Mouse (Mus musculus) heart, embryonic 12.5 days (tissue): ENCODE measurements at regions not wholly inside any gene's neighbourhood (a gene's known extent, or its start where the extent isn't known, plus 50 kb on each side); places are given as distances from the start of the nearest gene placed in this dataset.

Experiments used
- ATAC-seq: fragments of 200-750 bp; cut with Nextera tagmentation; 2 replicates; pipeline ENCODE4 v1.8.0; 2017; ENCODE audit warnings: moderate TSS enrichment, moderate library complexity; ENCODE audit not compliant: insufficient number of reproducible peaks, low FRiP score
- H3K27ac ChIP-seq: fragments of 300-500 bp; sonication (generic); 2 replicates; pipeline ENCODE4 v1.5.1; 2016; ENCODE audit warnings: mild to moderate bottlenecking, moderate library complexity; ENCODE audit not compliant: poor library complexity, severe bottlenecking
- H3K27me3 ChIP-seq: fragments of 300-500 bp; sonication (generic); replicated peaks from 2 replicates; pipeline ENCODE4 v1.6.1; 2016; ENCODE audit warnings: mild to moderate bottlenecking, moderate library complexity
- H3K36me3 ChIP-seq: fragments of 300-500 bp; sonication (generic); 2 replicates; pipeline ENCODE4 v1.6.1; 2016; ENCODE audit warnings: mild to moderate bottlenecking, moderate library complexity
- H3K4me1 ChIP-seq: fragments of 300-500 bp; sonication (generic); replicated peaks from 2 replicates; pipeline ENCODE4 v1.6.1; 2016; ENCODE audit warnings: mild to moderate bottlenecking
- H3K4me2 ChIP-seq: fragments of 300-500 bp; sonication (generic); 2 replicates; pipeline ENCODE4 v1.6.1; 2016; ENCODE audit warnings: mild to moderate bottlenecking, moderate library complexity
- H3K4me3 ChIP-seq: fragments of 300-500 bp; sonication (generic); 2 replicates; pipeline ENCODE4 v1.5.1; 2016; ENCODE audit warnings: mild to moderate bottlenecking
- H3K9ac ChIP-seq: fragments of 300-500 bp; sonication (generic); 2 replicates; pipeline ENCODE4 v1.6.1; 2016; ENCODE audit warnings: mild to moderate bottlenecking, moderate library complexity
- H3K9me3 ChIP-seq: fragments of 300-500 bp; sonication (generic); replicated peaks from 2 replicates; pipeline ENCODE4 v1.6.1; 2016; ENCODE audit warnings: mild to moderate bottlenecking, moderate library complexity
- WGBS: fragments of 180-500 bp; shearing (Covaris S2); methylation state at CpG from one replicate; pipeline ENCODE4 v1.1.7; 2016; 5-methylcytosine and 5-hydroxymethylcytosine counted together

DNA sequence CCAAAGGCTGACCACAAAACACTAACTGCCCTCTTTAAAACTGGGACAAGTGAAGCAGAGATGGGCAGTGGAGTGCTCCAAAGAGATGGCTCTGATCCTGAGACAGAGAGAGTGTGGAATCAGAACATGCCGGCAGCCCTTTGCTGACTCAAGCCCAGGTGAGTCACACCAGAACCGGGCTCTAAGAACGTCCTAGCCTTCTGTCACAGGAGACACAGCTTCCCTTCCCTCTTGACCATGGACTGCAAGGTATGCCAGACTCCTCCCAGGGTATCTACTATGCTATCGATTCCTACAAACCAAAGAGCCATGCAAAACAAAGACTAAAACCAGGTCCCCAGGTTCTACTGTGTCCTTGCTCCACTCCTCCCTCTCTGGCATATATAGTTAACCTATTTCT is 98.0 kb downstream of the Dhx15 start:
- Histone ChIP-seq H3K36me3 (no peaks in the 10 kb centered on the region), H3K27ac (no peak overlapping the region), H3K9ac (no peak overlapping the region), H3K27me3 (no peaks in the 10 kb centered on the region), H3K4me2 (no peak overlapping the region), H3K4me3 (no peak overlapping the region), H3K4me1 (no peaks in the 10 kb centered on the region), H3K9me3 (no peaks in the 10 kb centered on the region; the same call in 1 of the 2 replicates)
- WGBS, result 81% methylated on average over 4 of the region's 4 CpGs
- ATAC-seq, result no peak

DNA sequence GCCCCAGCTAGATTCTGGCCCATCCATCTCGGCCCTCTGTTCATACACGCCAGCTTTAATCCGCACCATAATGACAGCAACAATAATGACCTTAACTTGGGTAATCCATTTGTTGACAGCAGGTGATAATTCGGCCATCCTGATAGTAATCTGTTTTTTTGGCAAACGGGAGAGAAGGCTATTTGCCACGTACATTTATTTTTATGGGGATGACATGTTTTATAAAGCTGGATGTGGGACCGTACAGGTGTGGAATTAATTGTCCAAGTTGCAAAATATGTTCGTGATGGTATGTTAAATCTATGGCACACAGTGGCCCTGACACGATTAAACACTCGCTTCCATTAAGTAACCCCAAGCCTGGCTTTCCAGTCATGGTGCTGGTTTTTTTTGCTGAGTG is 102.2 kb downstream of the Dhx15 start:
- Histone ChIP-seq H3K4me1 (peaks cover 7% of the 10 kb centered on the region; the same call in 1 of the 2 replicates), H3K36me3 (no peaks in the 10 kb centered on the region), H3K4me3 (no peak overlapping the region), H3K9me3 (no peaks in the 10 kb centered on the region), H3K27ac (no peak overlapping the region), H3K9ac (no peak overlapping the region), H3K27me3 (no peaks in the 10 kb centered on the region), H3K4me2 (no peak overlapping the region)
- 82% methylated on average over 10 of the region's 10 CpGs for WGBS
- ATAC-seq, result no peak

DNA sequence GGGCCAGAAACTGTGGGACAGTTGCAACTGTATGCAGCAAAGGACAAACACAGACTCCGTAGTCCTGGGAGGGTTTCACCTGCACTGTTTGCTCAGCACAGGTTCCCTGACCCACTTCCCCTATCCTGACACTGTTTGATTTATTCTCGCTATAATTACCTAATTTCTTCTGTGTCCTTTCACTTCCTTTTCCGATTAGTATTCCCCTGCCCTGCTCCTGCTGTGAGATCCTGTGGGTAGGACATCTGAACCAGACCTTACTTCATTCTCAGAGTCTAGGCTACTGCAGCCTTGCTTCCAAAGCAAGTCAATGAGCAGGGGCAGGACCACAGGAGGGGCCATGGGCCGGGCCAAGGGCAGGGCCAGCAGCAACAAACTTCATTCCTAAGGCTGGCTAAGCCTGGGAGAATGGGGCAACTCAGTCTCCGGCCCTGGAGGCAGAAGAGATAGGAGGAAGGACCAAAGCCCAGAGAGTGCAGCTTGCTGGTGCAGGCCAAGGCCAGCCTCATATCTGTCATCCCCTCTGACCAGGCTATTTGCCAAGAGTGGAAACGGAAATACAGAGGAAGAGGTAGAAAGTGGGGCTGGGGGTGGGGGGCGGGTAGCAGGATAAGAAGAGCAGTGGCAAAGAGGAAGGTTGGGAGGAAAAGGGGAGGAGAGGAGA is 103.4 kb downstream of the Dhx15 start:
- peaks cover 7% of the 10 kb centered on the region; the same call in 1 of the 2 replicates for H3K4me1 ChIP-seq
- no peaks in the 10 kb centered on the region for H3K27me3 ChIP-seq
- H3K4me2 ChIP-seq, result no peak overlapping the region
- no peaks in the 10 kb centered on the region for H3K9me3 ChIP-seq
- H3K27ac ChIP-seq, result peak overlapping the region; percentile 14; the same call in 1 of the 2 replicates
- H3K36me3 ChIP-seq, result no peaks in the 10 kb centered on the region
- 30% methylated on average over 7 of the region's 7 CpGs for WGBS
- ATAC-seq, result peak; percentile 68
- H3K4me3 ChIP-seq, result no peak overlapping the region
- no peak overlapping the region for H3K9ac ChIP-seq

DNA sequence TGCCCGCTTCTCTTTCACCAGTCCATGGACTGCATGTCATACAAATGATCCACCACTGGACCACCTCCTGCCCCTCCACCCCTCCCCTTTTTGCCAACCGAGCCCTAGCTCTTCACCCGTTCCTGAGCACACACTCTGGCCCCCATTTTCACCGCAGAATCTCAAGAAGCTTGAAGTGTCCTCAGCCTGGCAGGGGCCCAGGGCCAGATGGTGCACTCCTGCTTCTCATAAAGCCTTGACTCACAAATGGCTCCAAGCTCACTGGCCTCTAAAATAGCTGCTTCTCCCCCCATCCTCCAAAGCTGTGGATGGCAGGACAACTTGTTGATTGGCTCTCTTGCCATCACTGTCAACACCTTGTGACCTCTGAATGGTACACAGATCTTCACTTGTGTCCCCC is 110.0 kb downstream of the Dhx15 start:
- Histone ChIP-seq H3K9me3 (no peaks in the 10 kb centered on the region), H3K4me1 (peaks cover 5% of the 10 kb centered on the region; the same call in 1 of the 2 replicates), H3K36me3 (no peaks in the 10 kb centered on the region), H3K27ac (no peak overlapping the region), H3K4me3 (no peak overlapping the region), H3K4me2 (no peak overlapping the region), H3K9ac (no peak overlapping the region), H3K27me3 (0 out of 2 replicates have a peak, but pooled peaks cover 6% of the 10 kb centered on the region)
- 41% methylated on average over 4 of the region's 4 CpGs for WGBS
- ATAC-seq, result no peak

DNA sequence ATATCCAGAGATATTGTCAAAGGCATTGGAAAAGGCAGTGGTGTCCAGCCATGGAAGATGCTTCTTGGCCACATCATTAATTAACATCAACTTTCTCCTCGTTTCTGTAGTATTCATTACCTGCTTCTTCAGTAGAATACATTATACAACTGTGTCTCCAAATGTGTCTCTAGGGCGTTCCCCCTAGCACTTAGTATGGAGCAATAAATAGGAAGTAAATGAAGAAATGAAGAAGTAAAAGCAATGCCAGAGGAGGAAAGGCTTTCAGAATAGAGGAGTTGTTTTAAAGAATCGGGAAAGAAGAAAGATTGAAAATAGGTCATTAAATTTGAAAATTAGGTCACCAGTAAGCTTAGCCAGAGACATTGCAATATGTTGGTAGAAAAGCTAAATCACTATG is 112.6 kb downstream of the Dhx15 start:
- Histone ChIP-seq H3K9ac (no peak overlapping the region), H3K4me1 (peaks cover 5% of the 10 kb centered on the region; the same call in 1 of the 2 replicates), H3K4me3 (no peak overlapping the region), H3K27me3 (0 out of 2 replicates have a peak, but pooled peaks cover 6% of the 10 kb centered on the region), H3K9me3 (peaks cover 3% of the 10 kb centered on the region), H3K4me2 (no peak overlapping the region), H3K36me3 (no peaks in the 10 kb centered on the region), H3K27ac (no peak overlapping the region)
- no peak for ATAC-seq
- 78% methylated on average over 3 of the region's 3 CpGs for WGBS

DNA sequence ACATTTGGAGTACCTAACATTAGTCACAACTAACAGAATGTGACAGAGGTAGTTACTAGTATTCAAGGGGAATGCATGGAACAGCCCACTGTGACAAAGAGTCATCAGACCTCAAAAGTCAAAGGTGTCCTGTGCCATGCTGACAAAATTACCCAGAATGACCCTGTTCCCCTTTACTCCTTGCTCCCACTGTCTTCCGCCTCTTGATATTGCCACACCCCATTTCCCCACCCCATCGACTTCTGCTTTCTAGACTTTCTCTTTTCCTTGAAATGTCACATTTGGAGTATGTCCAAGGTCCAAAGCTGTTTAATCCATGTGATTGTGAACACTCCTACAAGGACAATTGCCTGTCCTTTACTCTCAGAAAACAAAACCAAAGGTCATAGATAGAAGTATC is 115.2 kb downstream of the Dhx15 start:
- 89% methylated on average over 2 of the region's 2 CpGs for WGBS
- no peak overlapping the region for H3K4me3 ChIP-seq
- H3K27ac ChIP-seq, result no peak overlapping the region
- peaks cover under 1% of the 10 kb centered on the region; the same call in 1 of the 2 replicates for H3K4me1 ChIP-seq
- H3K9ac ChIP-seq, result no peak overlapping the region
- H3K4me2 ChIP-seq, result no peak overlapping the region
- no peaks in the 10 kb centered on the region for H3K27me3 ChIP-seq
- ATAC-seq, result no peak
- H3K36me3 ChIP-seq, result no peaks in the 10 kb centered on the region
- peaks cover 3% of the 10 kb centered on the region for H3K9me3 ChIP-seq

DNA sequence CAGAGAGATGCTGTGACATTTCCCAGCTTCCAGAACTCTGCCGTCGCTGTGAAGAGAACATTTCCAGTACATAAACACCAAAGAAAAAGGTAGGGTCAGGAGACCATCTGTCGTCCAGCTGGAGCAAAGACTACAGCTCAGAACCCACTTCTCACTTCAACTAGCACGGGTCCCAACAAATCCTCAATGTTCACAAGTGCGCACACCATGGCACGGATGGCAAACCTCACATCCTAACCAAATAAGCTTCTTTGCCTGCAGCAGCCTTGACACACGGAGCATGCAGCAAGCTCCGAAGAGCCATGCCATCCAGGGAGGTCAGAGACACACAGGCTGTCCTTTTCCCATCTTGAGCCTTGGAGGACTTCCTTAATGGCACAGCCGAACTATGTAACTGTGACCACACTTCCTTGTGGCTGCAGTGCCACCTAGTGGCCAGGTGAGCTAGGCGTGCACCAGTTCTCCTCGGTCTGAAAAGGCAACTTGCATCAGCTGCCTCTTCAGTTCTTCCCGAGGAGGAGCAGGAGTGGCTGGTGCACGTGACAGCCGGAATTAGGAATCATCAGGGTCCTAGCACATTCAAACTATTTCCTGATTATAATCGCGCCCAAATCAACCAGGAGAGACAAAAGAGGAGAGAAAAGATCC is 125.4 kb downstream of the Dhx15 start:
- ATAC-seq, result peak; percentile 29; the same call in 1 of the 2 replicates

DNA sequence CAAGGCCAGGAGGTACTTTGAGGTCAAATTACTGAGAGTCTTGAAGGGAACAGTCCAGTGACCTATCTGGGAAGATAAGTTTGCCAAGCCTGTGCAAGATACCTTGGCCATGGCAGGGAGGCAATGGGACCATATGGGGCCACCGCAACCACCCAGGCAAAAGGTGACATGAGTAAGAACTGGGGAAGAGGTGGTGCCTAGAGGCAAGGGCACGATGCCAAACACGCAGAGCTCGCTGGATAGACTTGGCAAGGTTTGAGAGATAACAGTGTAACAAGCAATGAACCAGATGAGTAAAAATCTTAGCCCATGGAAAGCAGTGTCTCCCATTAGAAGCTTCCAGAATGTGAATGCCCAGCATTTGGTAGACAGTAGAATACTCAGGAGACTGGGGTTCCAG is 128.1 kb downstream of the Dhx15 start:
- WGBS, result 71% methylated on average over 4 of the region's 4 CpGs
- no peak for ATAC-seq
- H3K36me3 ChIP-seq, result no peaks in the 10 kb centered on the region
- no peaks in the 10 kb centered on the region for H3K4me1 ChIP-seq
- H3K9me3 ChIP-seq, result no peaks in the 10 kb centered on the region
- H3K9ac ChIP-seq, result no peak overlapping the region
- H3K27me3 ChIP-seq, result 0 out of 2 replicates have a peak, but pooled peaks cover 4% of the 10 kb centered on the region
- no peak overlapping the region for H3K27ac ChIP-seq
- no peak overlapping the region for H3K4me2 ChIP-seq
- H3K4me3 ChIP-seq, result no peak overlapping the region

More for the DNA sequence above, 125.4 kb downstream of the Dhx15 start:
- Histone ChIP-seq H3K36me3 (no peaks in the 10 kb centered on the region), H3K9me3 (no peaks in the 10 kb centered on the region), H3K9ac (no peak overlapping the region), H3K4me1 (no peaks in the 10 kb centered on the region), H3K4me2 (no peak overlapping the region), H3K27ac (no peak overlapping the region), H3K27me3 (0 out of 2 replicates have a peak, but pooled peaks cover 4% of the 10 kb centered on the region), H3K4me3 (no peak overlapping the region)
- whole genome bisulfite sequencing, result 33% methylated on average over 16 of the region's 16 CpGs

DNA sequence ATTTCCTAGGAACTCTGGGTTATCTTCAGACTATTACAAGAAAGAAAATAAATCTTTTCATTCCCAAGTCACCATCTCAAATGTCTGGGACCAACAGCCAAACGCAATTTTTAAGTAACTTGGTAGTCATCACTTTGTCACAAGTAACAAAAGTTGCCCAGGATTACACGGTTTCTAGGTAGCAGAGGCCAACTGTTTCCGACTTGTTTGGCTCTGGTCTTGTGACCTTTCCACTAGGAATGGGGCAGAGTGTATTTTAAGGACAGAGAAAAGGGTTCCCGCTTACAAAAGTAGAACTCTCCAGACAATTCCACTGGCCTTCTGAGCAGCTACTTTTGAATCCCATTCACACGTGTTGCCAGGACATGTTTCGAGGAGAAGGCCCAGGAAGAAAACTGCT is 129.1 kb downstream of the Dhx15 start:
- ATAC-seq, result no peak
- H3K4me1 ChIP-seq, result no peaks in the 10 kb centered on the region
- 82% methylated on average over 6 of the region's 6 CpGs for WGBS

DNA sequence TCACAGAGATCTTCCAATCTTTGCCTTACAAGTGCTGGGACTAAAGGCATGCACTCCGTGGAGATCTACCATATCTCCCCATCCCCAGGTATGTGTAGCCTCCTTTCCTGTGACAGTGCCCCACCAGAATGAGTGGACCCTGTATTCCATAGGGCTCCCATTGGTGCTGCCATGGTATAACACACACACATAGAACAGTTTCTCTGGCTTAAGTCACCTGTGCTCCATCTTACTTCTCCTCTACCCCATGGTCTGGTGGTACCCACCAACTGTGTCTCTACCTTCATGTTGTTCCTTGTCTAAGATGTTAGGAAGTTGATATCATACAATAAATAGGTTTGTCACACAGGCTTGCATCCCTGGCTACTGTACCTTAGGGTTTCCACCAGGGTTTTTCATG is 133.1 kb downstream of the Dhx15 start:
- H3K4me3 ChIP-seq, result no peak overlapping the region
- no peaks in the 10 kb centered on the region for H3K27me3 ChIP-seq
- ATAC-seq, result no peak
- 71% methylated on average over 1 of the region's 1 CpGs for WGBS
- H3K27ac ChIP-seq, result no peak overlapping the region
- no peaks in the 10 kb centered on the region for H3K9me3 ChIP-seq
- no peak overlapping the region for H3K9ac ChIP-seq
- 0 out of 2 replicates have a peak, but pooled peaks cover 1% of the 10 kb centered on the region for H3K4me1 ChIP-seq
- H3K4me2 ChIP-seq, result no peak overlapping the region
- H3K36me3 ChIP-seq, result no peaks in the 10 kb centered on the region

More for the DNA sequence above, 129.1 kb downstream of the Dhx15 start:
- H3K9me3 ChIP-seq, result no peaks in the 10 kb centered on the region
- H3K4me3 ChIP-seq, result no peak overlapping the region
- 0 out of 2 replicates have a peak, but pooled peaks cover 4% of the 10 kb centered on the region for H3K27me3 ChIP-seq
- no peak overlapping the region for H3K4me2 ChIP-seq
- H3K36me3 ChIP-seq, result no peaks in the 10 kb centered on the region
- no peak overlapping the region for H3K9ac ChIP-seq
- no peak overlapping the region for H3K27ac ChIP-seq

DNA sequence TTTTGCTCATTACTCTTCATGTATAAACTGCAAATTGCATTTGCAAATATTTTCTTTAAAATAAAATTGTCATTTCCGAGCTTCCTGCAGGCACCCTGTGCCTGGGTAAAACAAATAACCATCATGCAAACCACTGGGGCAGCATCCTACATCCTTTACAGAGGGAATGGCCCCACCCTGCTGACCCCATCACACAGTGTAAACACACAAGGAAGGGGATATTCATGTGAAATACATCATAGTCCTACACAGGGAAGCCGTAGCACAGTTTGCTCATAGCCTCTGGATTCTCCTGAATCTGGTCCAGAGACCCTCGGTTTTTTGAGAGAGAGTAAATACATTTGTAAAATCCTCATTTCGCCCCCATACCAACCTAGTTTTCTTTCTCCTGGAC is 138.2 kb downstream of the Dhx15 start:
- WGBS, result 75% methylated on average over 4 of the region's 4 CpGs
- Histone ChIP-seq H3K4me1 (peaks cover 15% of the 10 kb centered on the region; the same call in 1 of the 2 replicates), H3K4me3 (no peak overlapping the region), H3K27me3 (no peaks in the 10 kb centered on the region), H3K4me2 (peak overlapping the region; percentile 23; the same call in 1 of the 2 replicates), H3K9ac (no peak overlapping the region), H3K9me3 (no peaks in the 10 kb centered on the region), H3K36me3 (no peaks in the 10 kb centered on the region), H3K27ac (peak overlapping the region; percentile 88)
- no peak for ATAC-seq
